Mouse (Mus musculus): ENCODE measurements around the gene Extl1. TPM values are rescaled to one million over a fixed set of nuclear protein-coding genes. Genes with fewer than 3 reads are reported as not detected.

Gene Extl1
- total and polyA plus RNA-seq, 3 experiments = 0.05 TPM; not detected in 2

DNA sequence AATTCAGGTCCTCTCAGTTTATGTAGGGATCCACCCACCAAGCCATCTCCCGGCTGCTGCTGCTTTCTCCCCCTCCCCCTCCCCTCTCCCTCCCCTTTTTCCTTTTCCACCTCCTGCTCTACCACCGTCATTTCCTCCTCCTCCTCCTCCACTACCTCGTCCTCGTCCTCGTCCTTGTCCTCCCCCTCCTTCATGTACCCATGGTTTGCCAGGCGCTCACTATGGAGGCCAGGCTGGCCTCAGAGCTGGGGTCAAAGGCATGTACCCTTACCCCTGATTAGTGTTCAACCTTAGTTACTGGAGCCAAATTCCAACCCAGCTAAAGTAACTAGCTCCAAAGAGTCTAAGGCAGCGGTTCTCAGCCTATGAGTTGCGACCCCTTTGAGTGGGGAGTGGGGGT, 55.5 kb downstream of the Extl1 start:
- Histone ChIP-seq H3K27me3 (ENCODE audit: insufficient read depth, low read length) (0 out of 2 replicates have a peak, but pooled peaks cover 2% of the 10 kb centered on the region), H3K36me3 (replicated peaks) (no peaks in the 10 kb centered on the region), H3K4me3 (ENCODE audit: low read depth, low read length) (no peak overlapping the region), H3K4me1 (ENCODE audit: insufficient read depth, low read depth, low read length) (peaks cover 32% of the 10 kb centered on the region), H3K9me3 (replicated peaks) (no peaks in the 10 kb centered on the region)
- DNase-seq (ENCODE audit: low spot score) (no peak), ATAC-seq (ENCODE audit: extremely low read depth, insufficient number of reproducible peaks, low FRiP score, poor library complexity, severe bottlenecking) (no peak)
- no peak for TF ChIP-seq CTCF (IDR thresholded peaks at IDR 0.05; ENCODE audit: low read depth, low read length)
- no peak for TF ChIP-seq GATA2 (IDR thresholded peaks at IDR 0.05; ENCODE audit: borderline replicate concordance, low read depth, low read length)
- no peak for TF ChIP-seq POLR2AphosphoS5 (IDR thresholded peaks at IDR 0.05; ENCODE audit: insufficient replicate concordance, low read depth, low read length)
- no peak for TF ChIP-seq TAL1 (conservative IDR thresholded peaks at IDR 0.05; ENCODE audit: low read depth, low read length)
- TF ChIP-seq GATA1 (IDR thresholded peaks at IDR 0.05; ENCODE audit: borderline replicate concordance, low read length) = no peak

DNA sequence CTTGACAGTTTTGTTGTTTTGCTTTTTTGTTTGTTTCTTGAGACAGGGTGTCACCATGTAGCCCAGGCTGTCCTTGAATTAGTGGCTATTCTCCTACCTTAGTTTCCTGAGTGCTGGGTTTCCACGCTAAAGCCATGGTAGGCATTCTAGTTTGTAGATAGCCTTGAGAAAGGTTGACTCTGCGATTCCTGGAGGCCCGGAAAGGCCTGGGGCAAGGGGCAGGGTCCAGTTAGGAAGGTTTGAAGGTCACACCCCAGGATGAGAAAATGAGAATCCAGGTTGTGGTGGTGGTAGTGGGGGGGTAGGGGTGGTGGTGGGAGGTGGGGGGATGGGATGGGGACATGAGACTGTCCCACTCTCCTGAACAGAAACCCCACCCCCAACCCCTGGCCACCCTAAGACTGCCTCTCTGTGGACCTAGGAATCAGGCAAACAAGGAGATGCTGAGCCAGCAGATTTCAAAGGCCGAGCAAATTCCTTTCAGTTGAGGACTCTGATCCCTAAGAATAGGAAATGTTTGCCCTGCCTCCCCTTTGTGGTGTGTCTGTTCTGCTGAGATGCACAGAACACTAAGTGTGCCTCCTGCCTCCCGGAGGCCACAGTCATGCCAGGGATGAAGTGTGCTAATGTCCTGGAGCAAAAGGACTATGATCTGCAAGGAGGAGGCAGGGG, 56.7 kb downstream of the Extl1 start:
- Histone ChIP-seq H3K4me1 (ENCODE audit: insufficient read depth, low read depth, low read length) (peaks cover 32% of the 10 kb centered on the region), H3K27me3 (ENCODE audit: insufficient read depth, low read length) (peaks cover 6% of the 10 kb centered on the region), H3K36me3 (replicated peaks) (no peaks in the 10 kb centered on the region), H3K4me3 (ENCODE audit: low read depth, low read length) (no peak overlapping the region), H3K9me3 (replicated peaks) (no peaks in the 10 kb centered on the region)
- ATAC-seq (ENCODE audit: extremely low read depth, insufficient number of reproducible peaks, low FRiP score, poor library complexity, severe bottlenecking) = no peak
- DNase-seq (ENCODE audit: low spot score) = no peak
- TF ChIP-seq GATA2 (IDR thresholded peaks at IDR 0.05; ENCODE audit: borderline replicate concordance, low read depth, low read length) = no peak
- no peak for TF ChIP-seq CTCF (IDR thresholded peaks at IDR 0.05; ENCODE audit: low read depth, low read length)
- no peak for TF ChIP-seq POLR2AphosphoS5 (IDR thresholded peaks at IDR 0.05; ENCODE audit: insufficient replicate concordance, low read depth, low read length)
- TF ChIP-seq TAL1 (conservative IDR thresholded peaks at IDR 0.05; ENCODE audit: low read depth, low read length) = no peak
- no peak for TF ChIP-seq GATA1 (IDR thresholded peaks at IDR 0.05; ENCODE audit: borderline replicate concordance, low read length)

DNA sequence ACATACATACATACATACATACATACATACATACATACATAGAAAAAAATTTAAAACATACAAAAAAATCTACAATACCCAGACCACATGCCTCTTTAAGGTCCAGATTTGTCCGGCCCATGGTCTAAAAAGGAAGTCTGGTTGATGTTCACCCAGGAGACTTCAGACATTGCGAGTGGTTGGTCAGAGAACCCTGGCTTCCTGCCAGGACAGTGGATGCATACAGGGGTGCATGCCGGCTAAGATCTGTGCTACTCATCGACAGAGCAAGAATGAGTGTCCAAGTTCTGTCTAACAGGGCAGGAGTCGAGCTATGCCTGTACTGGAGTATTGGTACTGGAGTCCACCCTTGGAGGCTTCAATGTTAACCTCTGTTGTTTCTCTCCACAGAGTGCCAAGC, 59.0 kb downstream of the Extl1 start:
- Histone ChIP-seq H3K4me3 (ENCODE audit: low read depth, low read length) (no peak overlapping the region), H3K9me3 (replicated peaks) (no peaks in the 10 kb centered on the region), H3K36me3 (replicated peaks) (no peaks in the 10 kb centered on the region), H3K27me3 (ENCODE audit: insufficient read depth, low read length) (peaks cover 14% of the 10 kb centered on the region), H3K4me1 (ENCODE audit: insufficient read depth, low read depth, low read length) (peaks cover 23% of the 10 kb centered on the region)
- ATAC-seq (ENCODE audit: extremely low read depth, insufficient number of reproducible peaks, low FRiP score, poor library complexity, severe bottlenecking) = no peak
- TF ChIP-seq GATA2 (IDR thresholded peaks at IDR 0.05; ENCODE audit: borderline replicate concordance, low read depth, low read length) (no peak), POLR2AphosphoS5 (IDR thresholded peaks at IDR 0.05; ENCODE audit: insufficient replicate concordance, low read depth, low read length) (no peak), GATA1 (IDR thresholded peaks at IDR 0.05; ENCODE audit: borderline replicate concordance, low read length) (no peak), CTCF (IDR thresholded peaks at IDR 0.05; ENCODE audit: low read depth, low read length) (no peak), TAL1 (conservative IDR thresholded peaks at IDR 0.05; ENCODE audit: low read depth, low read length) (no peak)
- DNase-seq (ENCODE audit: low spot score) = no peak

GRCm38 (mm10) chr4:134321524-134321923, 62.1 kb downstream of the Extl1 start:
- ATAC-seq (ENCODE audit: extremely low read depth, insufficient number of reproducible peaks, low FRiP score, poor library complexity, severe bottlenecking) = no peak
- Histone ChIP-seq H3K4me3 (ENCODE audit: low read depth, low read length) (no peak overlapping the region), H3K27me3 (ENCODE audit: insufficient read depth, low read length) (peaks cover 27% of the 10 kb centered on the region), H3K9me3 (replicated peaks) (no peaks in the 10 kb centered on the region), H3K36me3 (replicated peaks) (no peaks in the 10 kb centered on the region), H3K4me1 (ENCODE audit: insufficient read depth, low read depth, low read length) (peaks cover 8% of the 10 kb centered on the region)
- no peak for TF ChIP-seq POLR2AphosphoS5 (IDR thresholded peaks at IDR 0.05; ENCODE audit: insufficient replicate concordance, low read depth, low read length)
- no peak for TF ChIP-seq TAL1 (conservative IDR thresholded peaks at IDR 0.05; ENCODE audit: low read depth, low read length)
- no peak for TF ChIP-seq GATA2 (IDR thresholded peaks at IDR 0.05; ENCODE audit: borderline replicate concordance, low read depth, low read length)
- no peak for DNase-seq (ENCODE audit: low spot score)

GRCm38 (mm10) chr4:134319674-134320073, 64.0 kb downstream of the Extl1 start:
- H3K4me1 ChIP-seq (ENCODE audit: insufficient read depth, low read depth, low read length) = peaks cover 12% of the 10 kb centered on the region
- no peak for DNase-seq (ENCODE audit: low spot score)
- TF ChIP-seq TAL1 (conservative IDR thresholded peaks at IDR 0.05; ENCODE audit: low read depth, low read length) = no peak
- no peak for TF ChIP-seq GATA1 (IDR thresholded peaks at IDR 0.05; ENCODE audit: borderline replicate concordance, low read length)
- no peak for TF ChIP-seq GATA2 (IDR thresholded peaks at IDR 0.05; ENCODE audit: borderline replicate concordance, low read depth, low read length)
- TF ChIP-seq CTCF (IDR thresholded peaks at IDR 0.05; ENCODE audit: low read depth, low read length) = no peak
- TF ChIP-seq POLR2AphosphoS5 (IDR thresholded peaks at IDR 0.05; ENCODE audit: insufficient replicate concordance, low read depth, low read length) = no peak

DNA sequence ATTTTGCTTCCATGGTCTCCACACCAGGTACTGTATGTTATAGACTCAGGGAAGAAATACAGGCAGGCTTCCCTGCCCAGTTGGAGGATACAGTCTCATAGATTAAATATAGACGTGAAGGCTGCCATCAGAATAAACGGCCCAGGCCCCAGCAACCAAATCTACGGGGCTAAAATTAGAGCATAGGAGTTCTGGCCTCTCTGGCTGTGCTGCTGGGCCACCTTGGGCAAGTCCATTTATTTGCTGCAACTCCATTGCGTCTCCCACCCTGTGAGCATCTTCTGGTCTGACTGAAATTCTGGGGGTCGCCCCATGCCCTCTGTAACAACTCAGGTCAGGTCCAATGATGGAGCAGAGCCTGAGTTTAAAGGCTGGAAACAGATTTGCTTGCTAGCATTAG, 64.6 kb downstream of the Extl1 start:
- Histone ChIP-seq H3K4me1 (ENCODE audit: insufficient read depth, low read depth, low read length) (peaks cover 12% of the 10 kb centered on the region), H3K9me3 (replicated peaks) (no peaks in the 10 kb centered on the region), H3K36me3 (replicated peaks) (no peaks in the 10 kb centered on the region), H3K27me3 (ENCODE audit: insufficient read depth, low read length) (peaks cover 47% of the 10 kb centered on the region), H3K4me3 (ENCODE audit: low read depth, low read length) (no peak overlapping the region)
- no peak for ATAC-seq (ENCODE audit: extremely low read depth, insufficient number of reproducible peaks, low FRiP score, poor library complexity, severe bottlenecking)
- TF ChIP-seq GATA2 (IDR thresholded peaks at IDR 0.05; ENCODE audit: borderline replicate concordance, low read depth, low read length) = no peak
- TF ChIP-seq POLR2AphosphoS5 (IDR thresholded peaks at IDR 0.05; ENCODE audit: insufficient replicate concordance, low read depth, low read length) = no peak
- TF ChIP-seq CTCF (IDR thresholded peaks at IDR 0.05; ENCODE audit: low read depth, low read length) = no peak
- no peak for TF ChIP-seq TAL1 (conservative IDR thresholded peaks at IDR 0.05; ENCODE audit: low read depth, low read length)
- no peak for TF ChIP-seq GATA1 (IDR thresholded peaks at IDR 0.05; ENCODE audit: borderline replicate concordance, low read length)
- DNase-seq (ENCODE audit: low spot score) = no peak

More at GRCm38 (mm10) chr4:134319674-134320073, 64.0 kb downstream of the Extl1 start:
- peaks cover 44% of the 10 kb centered on the region for H3K27me3 ChIP-seq (ENCODE audit: insufficient read depth, low read length)
- H3K9me3 ChIP-seq (replicated peaks) = no peaks in the 10 kb centered on the region
- no peak overlapping the region for H3K4me3 ChIP-seq (ENCODE audit: low read depth, low read length)
- no peaks in the 10 kb centered on the region for H3K36me3 ChIP-seq (replicated peaks)
- no peak for ATAC-seq (ENCODE audit: extremely low read depth, insufficient number of reproducible peaks, low FRiP score, poor library complexity, severe bottlenecking)
